Comparison of ENCODE assay signal across 11 mouse cellular contexts in the genomic region with DNA sequence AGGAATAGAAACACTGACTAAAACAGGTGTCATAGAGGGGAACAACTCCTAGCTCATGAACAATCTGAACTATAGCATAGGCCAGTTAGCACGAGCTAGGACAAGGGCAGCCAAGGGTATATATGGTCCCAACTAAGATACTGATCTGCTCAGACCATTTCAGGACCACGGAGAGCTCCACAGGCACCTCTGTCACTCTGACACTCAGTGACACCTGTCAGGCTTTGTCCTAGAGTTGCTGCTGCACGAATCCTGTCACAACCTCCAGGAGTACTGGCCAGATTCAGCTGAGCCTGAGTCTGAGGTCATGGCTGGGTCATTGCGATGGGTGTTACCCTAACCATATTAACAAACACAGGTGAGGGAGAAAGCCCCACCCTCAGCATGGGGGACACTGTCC. TPM values are rescaled to one million over a fixed set of nuclear protein-coding genes. Genes with fewer than 3 reads are reported as not detected.
A peak's percentile ranks its signal among the peaks of the same experiment; 100 is the strongest.
DNase-seq lines count a peak whose midpoint lies in the region; ATAC-seq and TF ChIP-seq lines count a peak whose summit lies in the region.
"Had no signal": no experiment of that assay in that cellular context is flagged by ENCODE, and none has a peak within 500 bp of the region (broad histone marks: within the 10 kb centered on the region; RNA-seq: fewer than 3 reads in every experiment).

No protein-coding gene starts in this region.

- no peaks in the 10 kb centered on the region for H3K36me3 ChIP-seq in kidney, embryonic 15.5 days
- H3K36me3 ChIP-seq in ES-E14 (ENCODE audit: control insufficient read depth, insufficient read depth, low read length, poor library complexity, severe bottlenecking): no peaks in the 10 kb centered on the region
- H3K36me3 ChIP-seq in embryonic facial prominence, embryonic 11.5 days (replicated peaks; ENCODE audit: control insufficient read depth, insufficient read depth, low read depth, low read length): no peaks in the 10 kb centered on the region
- H3K36me3 ChIP-seq: heart, embryonic 10.5 days; neural tube, embryonic 12.5 days had no signal

- H3K4me3 ChIP-seq in kidney, embryonic 15.5 days (replicated peaks): no peak overlapping the region
- no peak overlapping the region for H3K4me3 ChIP-seq in ES-E14 (ENCODE audit: insufficient read depth in 1 of 2, low read depth in 1 of 2, low read length in 2 of 2, poor library complexity in 1 of 2, severe bottlenecking in 1 of 2)
- no peak overlapping the region for H3K4me3 ChIP-seq in embryonic facial prominence, embryonic 11.5 days (ENCODE audit: low read depth, low read length)
- H3K4me3 ChIP-seq: heart, embryonic 10.5 days; neural tube, embryonic 12.5 days had no signal

- WGBS in kidney, embryonic 15.5 days: 38% methylated on average over 4 of the region's 4 CpGs
- WGBS in embryonic facial prominence, embryonic 11.5 days: 35% methylated on average over 4 of the region's 4 CpGs

- H3K4me2 ChIP-seq in kidney, embryonic 15.5 days: no peak overlapping the region
- H3K4me2 ChIP-seq in embryonic facial prominence, embryonic 11.5 days (ENCODE audit: low read depth, low read length): no peak overlapping the region
- H3K4me2 ChIP-seq: neural tube, embryonic 12.5 days had no signal

- no peaks in the 10 kb centered on the region for H3K27me3 ChIP-seq in kidney, embryonic 15.5 days
- no peaks in the 10 kb centered on the region for H3K27me3 ChIP-seq in embryonic facial prominence, embryonic 11.5 days (ENCODE audit: control insufficient read depth, insufficient read depth, low read length)
- H3K27me3 ChIP-seq: neural tube, embryonic 12.5 days had no signal

- H3K9me3 ChIP-seq in kidney, embryonic 15.5 days (replicated peaks): no peaks in the 10 kb centered on the region
- H3K9me3 ChIP-seq in ES-E14 (ENCODE audit: control insufficient read depth, insufficient read depth, low read depth, low read length): no peaks in the 10 kb centered on the region
- H3K9me3 ChIP-seq in embryonic facial prominence, embryonic 11.5 days (replicated peaks; ENCODE audit: control insufficient read depth, low read length): no peaks in the 10 kb centered on the region
- H3K9me3 ChIP-seq: heart, embryonic 10.5 days; neural tube, embryonic 12.5 days had no signal

- in situ Hi-C loops in ES-E14 (cut with MboI; ENCODE audit: low sequenced_read_pairs in 2 of 2, unreplicated experiment in 2 of 2): no loop called here

- no peak overlapping the region for H3K9ac ChIP-seq in kidney, embryonic 15.5 days
- no peak overlapping the region for H3K9ac ChIP-seq in ES-E14 (ENCODE audit: insufficient read depth, low read depth, low read length, poor library complexity, severe bottlenecking)
- H3K9ac ChIP-seq in embryonic facial prominence, embryonic 11.5 days (replicated peaks; ENCODE audit: low read length): no peak overlapping the region
- H3K9ac ChIP-seq: neural tube, embryonic 12.5 days had no signal

- DNase-seq in kidney, postnatal 10 days: peak; percentile 61
- peak; percentile 62 for DNase-seq in ES-E14 (ENCODE audit: low read depth, low spot score)
- peak; percentile 68 for DNase-seq in embryonic facial prominence, embryonic 11.5 days (ENCODE audit: low spot score)
- peak; percentile 37 for DNase-seq in retina, embryonic 14.5 days (ENCODE audit: low spot score)
- no peak for DNase-seq in left cerebral cortex, postnatal 10 days (ENCODE audit: extremely low spot score in 1 of 2, low spot score in 2 of 2)
- no peak for DNase-seq in urinary bladder, postnatal 14 days (ENCODE audit: low spot score)
- DNase-seq in cerebellum, postnatal 25 days: no peak

- no peak overlapping the region for H3K27ac ChIP-seq in kidney, embryonic 15.5 days
- no peak overlapping the region for H3K27ac ChIP-seq in ES-E14 (ENCODE audit: insufficient read depth, low read depth, low read length, poor library complexity, severe bottlenecking)
- no peak overlapping the region for H3K27ac ChIP-seq in embryonic facial prominence, embryonic 11.5 days (replicated peaks; ENCODE audit: low read depth, low read length)
- H3K27ac ChIP-seq: heart, embryonic 10.5 days; neural tube, embryonic 12.5 days had no signal

- ATAC-seq in kidney, embryonic 15.5 days (replicated peaks; ENCODE audit: low FRiP score): no peak
- ATAC-seq in embryonic facial prominence, embryonic 11.5 days (replicated peaks; ENCODE audit: insufficient number of reproducible peaks, low FRiP score, low TSS enrichment, low read depth): no peak

- H3K4me1 ChIP-seq in kidney, embryonic 15.5 days: peaks cover 4% of the 10 kb centered on the region
- peaks cover 0 to 4% of the 10 kb centered on the region in 2 experiments; a peak in 1 of 4 replicates for H3K4me1 ChIP-seq in ES-E14 (ENCODE audit: control insufficient read depth in 2 of 2, insufficient read depth in 2 of 2, low read length in 2 of 2, poor library complexity in 1 of 2)
- H3K4me1 ChIP-seq in embryonic facial prominence, embryonic 11.5 days (ENCODE audit: control insufficient read depth, insufficient read depth, low read length): no peaks in the 10 kb centered on the region
- H3K4me1 ChIP-seq: heart, embryonic 10.5 days had no signal

- intact Hi-C loops in left cerebral cortex, postnatal 10 days (cut with DNase I): no loop called here

TF ChIP-seq in ES-E14, 5 proteins besides CTCF, POLR2A, EP300 and RAD21:
- TF ChIP-seq MAFK (IDR thresholded peaks at IDR 0.05; ENCODE audit: insufficient read depth, low read depth, low read length) (no peak), HCFC1 (IDR thresholded peaks at IDR 0.05; ENCODE audit: borderline replicate concordance, insufficient read depth, low read length) (no peak), ZC3H11A (IDR thresholded peaks at IDR 0.05; ENCODE audit: borderline replicate concordance, low read depth, low read length) (no peak), ZNF384 (IDR thresholded peaks at IDR 0.05; ENCODE audit: low read depth, low read length) (no peak), CHD2 (IDR thresholded peaks at IDR 0.05; ENCODE audit: low read depth, low read length) (no peak)
TF ChIP-seq in ES-E14: peak in this region for 0.

RNA-seq across cellular contexts. Expression of a gene that starts 29.9 kb away (rescaled TPM):
- polyA plus RNA-seq in kidney, embryonic 15.5 days (2015; fragmentation: Nextera tagmentation; extraction: Ambion mirVana): 6.4 and 7.3 TPM in 2 replicates
- 7.9 and 8.5 TPM in 2 replicates for total RNA-seq in ES-E14 (2012; rRNA removed)
- 9.9 and 10.5 TPM in 2 replicates for polyA plus RNA-seq in embryonic facial prominence, embryonic 11.5 days (2014; fragmentation: Nextera tagmentation; extraction: Ambion mirVana)
- total RNA-seq in left cerebral cortex, postnatal 10 days (2021): 10 to 100 TPM; 94.2 to 98.8 TPM

RNA-seq across cellular contexts. Expression of a gene that starts 30.4 kb away (rescaled TPM):
- 35.3 and 37.6 TPM in 2 replicates for polyA plus RNA-seq in kidney, embryonic 15.5 days (2015; fragmentation: Nextera tagmentation; extraction: Ambion mirVana)
- 47.9 and 57.7 TPM in 2 replicates for total RNA-seq in ES-E14 (2012; rRNA removed)
- 35.7 and 36.7 TPM in 2 replicates for polyA plus RNA-seq in embryonic facial prominence, embryonic 11.5 days (2014; fragmentation: Nextera tagmentation; extraction: Ambion mirVana)
- total RNA-seq in left cerebral cortex, postnatal 10 days (2021): 10 to 100 TPM; 30.7 to 31.1 TPM

RNA-seq across cellular contexts. Expression of a gene that starts 32.2 kb away (rescaled TPM):
- polyA plus RNA-seq in kidney, embryonic 15.5 days (2015; fragmentation: Nextera tagmentation; extraction: Ambion mirVana): not detected in 2 replicates
- not detected in 2 replicates for total RNA-seq in ES-E14 (2012; rRNA removed)
- polyA plus RNA-seq in embryonic facial prominence, embryonic 11.5 days (2014; fragmentation: Nextera tagmentation; extraction: Ambion mirVana): not detected in 2 replicates
- total RNA-seq in left cerebral cortex, postnatal 10 days (2021): 10 to 100 TPM; 13.6 to 21.0 TPM
- polyA plus RNA-seq: liver, embryonic 16.5 days had no signal

RNA-seq across cellular contexts. Expression of a gene that starts 51.6 kb away (rescaled TPM):
- polyA plus RNA-seq in kidney, embryonic 15.5 days (2015; fragmentation: Nextera tagmentation; extraction: Ambion mirVana): 127 and 131 TPM in 2 replicates
- total RNA-seq in ES-E14 (2012; rRNA removed): 208 and 250 TPM in 2 replicates
- 120 and 123 TPM in 2 replicates for polyA plus RNA-seq in embryonic facial prominence, embryonic 11.5 days (2014; fragmentation: Nextera tagmentation; extraction: Ambion mirVana)
- total RNA-seq in left cerebral cortex, postnatal 10 days (2021): 100 to 1,000 TPM; 100 to 110 TPM

Comparison
In these comparisons a context has a peak if more than half of its experiments do, and no peak if none do; other contexts are left out.
1. DNase-seq: peak in kidney, postnatal 10 days (single experiment), ES-E14 (single experiment), embryonic facial prominence, embryonic 11.5 days (single experiment) and retina, embryonic 14.5 days (single experiment); none in left cerebral cortex, postnatal 10 days (0 of 2), urinary bladder, postnatal 14 days (single experiment) and cerebellum, postnatal 25 days (0 of 2).
2. RNA of a gene that starts 32.2 kb away (total RNA-seq): 13.6 to 21.0 TPM in left cerebral cortex, postnatal 10 days; not detected in ES-E14; every median in the first group is over 10 times any median in the second.